Mouse (Mus musculus) embryo, embryonic 9.5 days (tissue): Measurements from ENCODE around the gene Tnk2.

ENCODE experiments used
- DNase-seq: peaks from one replicate; pipeline ENCODE4 v3.0.0-alpha.2; 2017; ENCODE audit errors: extremely low spot score

The Tnk2 gene

GRCm38 (mm10) chr16:32712202-32712601 lies 68.5 kb downstream of the Tnk2 start:
- no peak for DNase-seq

- DNase-seq = no peak
Observed at GRCm38 (mm10) chr16:32713556-32713955, 69.9 kb downstream of the Tnk2 start.

- peak; percentile 48 for DNase-seq
Observed at GRCm38 (mm10) chr16:32715364-32715763, 71.7 kb downstream of the Tnk2 start.

- DNase-seq = no peak
Observed at GRCm38 (mm10) chr16:32723163-32723562, 79.5 kb downstream of the Tnk2 start.

GRCm38 (mm10) chr16:32723767-32724166 lies 80.1 kb downstream of the Tnk2 start:
- no peak for DNase-seq

- DNase-seq = no peak
Observed at GRCm38 (mm10) chr16:32724259-32724658, 80.6 kb downstream of the Tnk2 start.

GRCm38 (mm10) chr16:32726501-32726900 lies 82.8 kb downstream of the Tnk2 start:
- DNase-seq = no peak

- no peak for DNase-seq
Observed at GRCm38 (mm10) chr16:32728240-32728639, 84.6 kb downstream of the Tnk2 start.

GRCm38 (mm10) chr16:32728730-32729129 lies 85.1 kb downstream of the Tnk2 start:
- no peak for DNase-seq
